Mouse (Mus musculus) hindlimb bud, embryonic 11.5 days (tissue): ENCODE measurements at regions not wholly inside any gene's neighbourhood (a gene's known extent, or its start where the extent isn't known, plus 50 kb on each side); places are given as distances from the start of the nearest gene placed in this dataset.

Experiments
- DNase-seq: peaks from one replicate; pipeline ENCODE4 v3.0.0-alpha.2; 2012; ENCODE audit warnings: low read depth, low spot score; ENCODE audit errors: extremely low spot score

DNA sequence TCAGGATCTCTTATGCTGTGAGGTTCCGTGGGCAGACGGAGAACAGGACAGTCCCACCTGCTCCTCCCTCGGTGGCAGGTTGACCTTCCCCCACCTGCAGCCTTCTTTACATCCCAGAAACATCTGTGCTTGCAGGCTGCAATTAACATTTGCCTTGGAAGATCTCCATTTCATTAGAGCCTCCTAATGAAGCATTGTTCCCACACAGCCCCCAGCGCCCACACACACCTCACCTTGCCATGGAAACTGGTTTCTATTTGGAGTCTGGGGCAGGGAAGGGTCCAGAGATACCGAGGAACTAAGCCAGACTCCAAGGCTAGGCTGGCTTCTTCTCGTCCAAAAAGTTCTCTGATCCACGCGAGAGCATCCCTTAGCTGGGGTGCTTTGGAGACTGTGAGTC, 56.6 kb upstream of the Rpl38 start:
- DNase-seq = no peak

DNA sequence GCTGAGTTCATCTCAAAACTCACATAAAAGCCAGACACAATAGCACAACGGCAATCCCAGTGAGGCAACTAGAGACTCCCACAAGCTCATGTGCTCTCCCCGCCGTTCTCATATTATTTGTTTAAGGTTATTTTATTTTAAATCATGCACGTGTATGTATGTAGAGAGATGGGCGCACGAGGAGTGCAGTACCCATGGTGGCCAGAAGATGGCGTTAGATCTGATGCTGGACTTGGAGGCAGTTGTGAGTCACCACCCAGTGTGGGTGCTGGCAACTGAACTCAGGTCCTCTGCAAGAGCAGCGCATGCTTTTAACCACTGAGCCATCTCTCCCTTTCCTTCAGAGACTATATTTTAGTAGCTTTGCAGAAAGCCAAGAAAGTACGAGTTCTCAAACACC, 60.3 kb upstream of the Rpl38 start:
- no peak for DNase-seq

DNA sequence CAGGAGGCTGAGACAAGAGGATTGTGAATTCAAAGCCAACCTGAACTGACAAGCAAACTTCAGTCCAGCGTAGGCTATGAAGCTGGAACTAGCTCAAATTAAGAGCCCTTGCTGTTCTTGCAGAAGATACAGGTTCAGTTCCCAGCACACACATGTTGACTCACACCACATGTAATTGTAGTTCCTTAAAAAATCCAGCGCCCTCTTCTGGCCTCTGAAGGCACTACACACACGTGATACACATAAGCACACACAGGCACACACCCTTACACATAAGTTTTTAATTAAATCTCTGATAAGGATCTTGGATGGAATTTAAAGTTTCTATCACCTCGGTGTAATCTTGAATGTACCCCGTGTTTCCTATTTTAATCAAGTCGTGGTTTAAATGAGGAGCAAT, 65.2 kb upstream of the Rpl38 start:
- DNase-seq = no peak

DNA sequence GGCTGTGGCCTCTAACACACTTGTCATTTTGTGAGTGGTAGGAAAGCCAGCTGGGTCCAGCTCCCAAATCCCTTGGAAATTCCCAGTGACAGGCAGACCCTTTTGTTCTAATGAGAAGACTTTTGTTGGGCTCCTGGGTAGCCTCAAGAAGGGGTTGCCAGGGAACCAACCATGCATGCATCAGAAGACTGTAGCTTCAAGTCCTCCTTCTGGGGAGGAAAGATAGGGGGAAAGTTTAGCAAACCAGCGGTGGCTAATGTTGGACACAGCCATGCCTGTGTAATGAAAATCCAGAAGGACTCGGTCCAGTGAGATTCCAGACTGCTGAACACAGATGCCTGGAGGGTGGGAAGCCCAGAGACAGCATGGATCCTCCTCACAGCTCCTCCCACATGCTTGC, 71.1 kb upstream of the Rpl38 start:
- no peak for DNase-seq

DNA sequence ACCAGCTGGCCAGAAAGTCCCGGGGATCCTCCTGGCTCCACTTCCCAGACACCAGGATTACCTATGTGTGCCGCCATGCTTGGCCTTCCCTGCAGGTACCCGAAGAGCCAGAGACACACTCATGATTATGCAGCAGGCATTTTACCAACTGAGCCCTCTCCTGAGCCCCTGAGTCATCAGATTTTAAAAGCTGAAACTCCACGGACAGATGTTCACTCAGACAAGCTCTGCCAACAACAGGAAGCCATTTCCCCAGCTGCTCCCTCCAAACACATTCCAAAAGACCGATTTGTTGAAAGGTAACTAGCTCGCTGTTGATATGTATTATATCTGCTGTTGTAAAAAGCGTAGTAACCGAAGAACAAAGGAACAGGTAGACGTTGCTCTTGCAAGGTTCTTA, 75.4 kb upstream of the Rpl38 start:
- no peak for DNase-seq

DNA sequence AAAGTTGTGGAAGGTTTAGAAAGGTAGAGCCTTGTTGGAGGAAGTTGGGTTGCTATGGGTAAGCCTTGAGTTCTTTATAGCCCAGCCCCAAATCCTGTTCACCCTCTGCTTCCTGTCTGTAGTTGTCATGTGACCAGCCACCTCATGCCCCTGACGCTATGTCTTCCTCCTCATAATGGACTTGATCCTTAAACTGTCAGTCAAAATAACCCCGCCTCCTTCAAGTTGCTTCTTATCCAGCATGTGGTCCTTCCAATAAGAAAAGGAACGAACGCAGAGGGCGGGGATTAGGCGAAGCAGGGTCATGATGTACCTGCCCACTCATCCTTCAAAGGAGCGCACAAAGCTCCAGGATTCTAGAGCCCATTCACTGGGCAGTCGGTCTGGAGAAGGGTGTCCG, 79.8 kb upstream of the Rpl38 start:
- no peak for DNase-seq

DNA sequence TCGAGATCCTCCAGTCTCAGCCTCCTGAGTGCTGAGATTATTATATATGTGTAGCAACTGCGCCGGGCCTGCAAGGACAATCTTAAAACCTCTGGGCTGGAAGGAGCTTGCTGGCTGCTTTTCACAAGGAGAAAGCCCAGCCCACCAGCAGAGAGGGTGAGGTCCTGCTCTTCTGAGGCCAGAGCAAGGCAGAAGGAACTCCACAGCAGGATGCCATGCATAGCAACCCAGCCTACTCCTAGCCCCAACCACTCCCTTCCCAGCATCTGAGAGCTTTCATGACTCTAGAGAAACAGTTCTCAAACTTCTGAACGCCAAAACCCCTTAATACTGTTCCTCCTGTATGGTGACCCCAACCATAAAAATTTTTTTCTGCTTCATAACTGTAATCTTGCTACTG, 80.3 kb upstream of the Rpl38 start:
- no peak for DNase-seq

DNA sequence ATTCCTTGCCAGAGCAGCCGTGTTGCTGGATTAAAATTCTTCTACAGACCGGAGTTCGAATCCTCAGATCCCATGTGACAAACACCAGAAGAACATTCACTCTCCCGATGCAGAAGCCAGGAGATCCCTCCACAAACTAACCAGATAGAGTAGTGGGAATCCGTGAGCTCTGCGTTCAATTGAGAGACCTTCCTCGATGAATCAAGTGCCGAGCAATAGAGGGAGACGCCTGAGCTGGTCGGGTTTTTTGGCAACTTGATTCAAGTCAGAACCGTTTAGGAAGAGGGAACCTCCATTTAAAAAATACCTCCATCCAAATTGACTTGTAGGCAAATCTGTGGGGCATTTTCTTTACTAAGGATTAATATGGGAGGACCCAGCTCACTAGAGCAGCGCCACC, 81.9 kb upstream of the Rpl38 start:
- no peak for DNase-seq

DNA sequence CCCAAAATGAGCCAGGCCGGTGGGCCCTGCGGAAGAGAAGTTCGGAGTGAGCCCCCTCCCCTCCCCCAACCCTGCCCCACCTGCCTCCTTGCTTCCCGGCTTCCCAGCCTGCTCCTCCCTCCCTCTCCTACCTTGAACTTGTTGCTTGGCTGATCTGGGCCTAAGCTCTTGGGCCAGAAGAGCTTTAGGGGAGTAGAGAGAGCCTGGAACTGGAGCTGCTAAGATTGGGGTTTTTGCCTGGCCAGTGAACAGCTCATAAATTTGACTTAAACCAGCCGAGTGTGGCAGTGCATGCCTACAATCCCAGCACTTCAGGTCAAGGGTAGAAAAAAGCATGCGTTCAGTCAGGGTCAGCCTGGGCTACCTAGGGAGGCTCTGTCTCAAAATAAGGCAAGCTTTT, 83.5 kb upstream of the Rpl38 start:
- DNase-seq = no peak

DNA sequence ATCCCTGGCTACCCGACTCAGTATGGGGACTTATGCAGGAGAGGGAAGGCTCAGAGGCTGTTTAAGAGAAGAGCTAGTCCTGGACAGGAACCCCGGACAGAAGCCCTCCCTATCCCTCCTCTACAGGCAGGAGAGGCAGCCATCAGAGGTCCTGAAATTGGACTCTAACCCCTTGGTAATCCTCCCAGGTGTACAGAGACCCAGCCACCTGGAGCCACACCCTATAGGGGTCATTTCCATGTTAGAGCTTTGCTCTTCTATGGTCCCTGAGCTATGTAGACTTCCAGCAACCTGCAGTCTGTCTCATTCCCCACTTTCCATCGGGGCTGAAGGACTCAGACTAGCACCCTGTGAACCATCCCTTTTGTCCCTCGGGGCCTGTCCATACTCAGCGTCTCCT, 84.2 kb upstream of the Rpl38 start:
- DNase-seq = no peak

DNA sequence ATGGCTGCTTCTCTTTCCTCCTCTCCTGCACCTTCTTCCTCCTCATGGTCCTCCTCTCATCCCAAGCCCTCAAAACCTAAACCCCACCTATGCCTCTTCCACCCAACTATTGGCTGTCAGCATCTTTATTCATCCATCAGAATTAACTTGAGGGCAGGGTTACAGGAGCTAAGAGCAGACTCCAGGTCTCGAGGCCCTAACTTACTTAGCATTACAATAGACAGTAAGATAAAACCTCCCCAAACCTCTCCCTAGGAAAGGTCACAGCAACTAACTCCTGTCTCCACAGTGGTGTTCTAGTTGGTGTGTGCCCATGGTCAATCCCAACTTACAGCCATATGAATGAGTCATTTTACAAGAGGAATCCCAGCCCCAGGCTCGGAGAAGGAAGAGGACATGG, 88.3 kb upstream of the Rpl38 start:
- DNase-seq = no peak

DNA sequence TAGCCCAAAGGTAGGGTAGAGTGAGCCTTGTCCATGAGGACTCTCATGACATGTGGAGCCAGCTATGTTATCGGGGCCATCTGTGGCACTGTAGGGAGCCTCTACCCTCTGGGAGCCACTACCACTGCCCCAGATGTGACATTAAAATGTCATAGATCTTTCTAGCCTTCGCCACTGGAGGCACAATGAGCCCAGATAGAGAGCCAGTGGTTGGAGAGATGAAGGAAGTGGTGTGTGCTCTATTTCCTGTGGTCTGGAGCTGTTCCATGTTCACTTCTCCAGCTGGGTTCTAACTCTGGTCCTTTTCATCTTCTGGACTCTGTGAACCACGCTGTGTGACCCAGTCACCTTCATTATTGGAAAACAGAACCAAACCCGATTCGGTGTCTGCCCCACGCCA, 89.8 kb upstream of the Rpl38 start:
- DNase-seq = no peak

DNA sequence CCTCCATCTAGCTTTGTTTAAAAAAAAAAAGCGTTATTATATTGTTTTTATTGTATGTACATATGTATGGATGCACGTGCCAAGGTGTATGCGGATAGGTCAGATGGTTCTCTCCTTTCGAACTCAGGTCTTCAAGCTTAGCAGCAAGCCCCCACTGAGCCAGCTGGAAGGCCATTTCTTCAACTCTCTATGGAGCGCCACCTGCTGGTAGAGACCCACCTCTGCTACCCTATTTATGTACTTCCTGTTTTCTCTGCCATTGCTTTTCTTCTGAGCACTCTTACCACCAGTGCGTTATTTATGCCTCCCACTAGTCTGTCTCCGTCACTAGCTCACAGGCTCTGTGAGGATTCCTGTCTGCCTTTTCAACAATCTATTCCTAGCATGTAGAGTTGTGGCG, 91.5 kb upstream of the Rpl38 start:
- DNase-seq = no peak

DNA sequence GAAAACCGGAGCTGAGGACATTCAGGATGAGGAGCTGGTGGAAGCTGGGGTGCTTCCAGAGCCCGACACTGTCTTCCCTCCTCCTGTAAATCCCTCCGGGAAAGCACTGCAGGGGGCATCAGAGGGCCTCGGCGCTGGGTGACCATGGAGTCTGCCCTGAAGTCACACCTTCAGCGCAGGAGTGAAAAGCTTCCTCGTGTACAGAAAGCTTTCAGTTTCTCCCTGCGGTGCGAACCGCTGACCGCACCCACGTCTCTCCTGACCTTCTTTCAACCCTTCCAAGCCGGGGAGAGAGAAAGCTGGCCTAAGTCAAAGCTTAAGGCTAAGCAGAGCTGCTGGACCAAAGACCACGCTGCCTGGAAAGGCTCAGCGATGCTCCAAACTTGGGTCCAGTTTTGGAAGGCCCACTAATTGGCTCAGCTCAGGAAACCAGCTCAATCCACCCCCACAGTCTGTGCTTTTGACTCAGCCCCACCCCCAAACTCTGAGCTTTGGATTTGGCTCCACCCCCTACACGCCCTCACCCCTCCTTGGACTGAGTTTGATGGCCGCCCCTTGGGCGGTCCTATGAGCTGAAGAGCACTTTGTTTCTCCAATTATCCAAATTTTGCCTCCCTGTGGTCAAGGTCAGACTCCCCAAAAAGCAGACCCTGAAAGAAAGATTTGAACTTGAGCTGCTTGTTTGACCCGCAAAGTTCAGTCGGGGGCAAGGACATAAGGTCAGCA, 97.0 kb upstream of the Rpl38 start:
- no peak for DNase-seq

DNA sequence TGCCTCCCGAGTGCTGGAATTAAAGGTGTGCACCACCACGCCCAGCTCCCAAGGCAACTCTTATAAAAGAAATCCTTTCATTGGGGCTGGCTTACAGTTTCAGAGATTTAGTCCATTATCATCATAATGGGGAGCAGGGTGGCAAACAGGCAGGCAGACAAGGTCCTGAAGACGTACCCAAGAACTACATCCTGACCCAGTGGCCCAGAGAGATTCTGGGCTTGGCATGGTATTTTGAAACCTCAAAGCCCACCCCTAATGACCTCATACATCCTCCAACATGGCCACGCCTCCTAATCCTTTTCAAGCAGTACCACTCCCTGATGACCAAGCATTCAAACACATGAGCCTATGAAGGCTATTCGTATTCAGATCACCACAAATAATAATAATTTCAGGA, 98.2 kb upstream of the Rpl38 start:
- DNase-seq = no peak

DNA sequence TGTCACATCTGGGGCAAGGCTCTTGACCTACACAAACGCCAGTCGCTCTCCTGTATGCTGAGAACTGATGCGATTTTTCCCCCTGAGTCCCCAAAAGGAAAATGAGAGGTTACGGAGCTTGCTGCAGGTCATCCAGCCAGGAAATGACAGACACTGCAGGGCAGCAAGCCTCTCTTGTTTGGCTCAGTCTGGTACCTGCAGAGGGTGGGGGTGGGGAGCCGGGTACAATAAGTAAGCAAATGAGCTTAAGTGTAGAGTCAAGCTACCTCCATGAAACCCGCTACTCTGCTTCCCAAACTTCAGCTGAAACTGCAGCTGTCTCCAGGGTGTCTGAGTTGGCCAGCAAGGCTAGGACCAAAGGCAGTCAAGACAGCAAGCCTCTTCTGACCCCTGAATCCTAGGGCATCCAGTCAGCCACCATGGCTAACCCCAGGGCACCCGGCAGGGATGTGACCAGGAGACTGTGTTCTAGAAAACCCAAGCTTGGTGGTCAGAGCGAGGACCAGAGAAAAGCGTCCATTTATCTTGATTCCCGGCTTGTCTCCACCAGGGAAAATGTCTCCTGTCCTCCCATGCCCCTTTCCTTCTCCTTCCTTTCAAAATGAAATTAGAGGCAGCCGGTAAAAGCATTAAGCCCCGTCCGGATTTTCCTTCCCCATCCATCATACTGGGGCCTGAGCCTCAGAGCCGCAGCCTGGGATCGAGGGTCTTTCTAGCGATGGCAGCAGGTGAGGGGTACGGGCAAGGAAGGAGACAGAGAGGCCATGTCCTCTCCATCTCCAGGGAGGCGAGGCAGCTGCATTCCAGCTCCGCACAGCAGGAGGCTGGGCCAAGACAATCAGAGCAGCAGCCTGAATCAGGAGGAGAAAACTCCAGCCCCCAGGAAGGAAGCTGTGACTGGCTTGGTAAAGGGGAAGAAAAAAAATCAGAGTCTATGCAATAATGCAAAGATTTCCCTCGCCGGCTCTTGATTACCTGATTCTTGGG, 100.2 kb upstream of the Rpl38 start:
- DNase-seq = no peak

DNA sequence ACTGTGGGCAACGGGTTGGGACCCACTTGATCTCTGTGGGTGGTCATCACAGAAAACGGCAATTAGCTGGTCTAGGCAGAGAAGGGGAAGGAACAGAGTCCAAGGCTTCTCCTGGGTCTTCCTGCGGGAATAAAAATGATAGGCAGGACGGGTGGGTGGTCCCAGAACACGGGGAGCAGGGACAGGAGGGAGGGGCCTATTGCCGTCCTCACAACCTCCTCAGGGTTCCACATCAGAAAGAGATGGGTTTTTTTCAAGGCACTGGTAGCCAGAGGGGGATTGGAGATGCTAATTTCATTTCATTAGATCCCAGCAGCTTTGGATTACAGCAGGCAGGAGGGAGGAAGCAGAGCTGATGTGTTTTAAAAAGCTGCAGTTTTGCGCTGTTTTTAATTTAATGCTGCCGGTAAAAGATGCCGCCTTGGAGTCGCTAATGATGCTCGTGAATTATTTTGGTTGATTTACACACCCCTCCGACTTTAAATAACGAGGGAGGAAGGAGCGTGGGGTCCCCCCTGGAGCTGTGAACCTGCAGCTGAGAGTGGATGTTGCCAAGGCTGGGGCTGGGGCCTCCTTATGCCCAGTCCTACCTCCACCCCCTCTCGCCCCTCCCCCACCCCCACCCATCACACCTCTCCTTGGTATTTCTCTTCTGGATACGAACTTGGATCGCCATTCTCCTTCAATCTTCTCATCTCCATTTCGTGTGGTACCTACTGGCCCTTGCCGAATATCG, 101.1 kb upstream of the Rpl38 start:
- no peak for DNase-seq

DNA sequence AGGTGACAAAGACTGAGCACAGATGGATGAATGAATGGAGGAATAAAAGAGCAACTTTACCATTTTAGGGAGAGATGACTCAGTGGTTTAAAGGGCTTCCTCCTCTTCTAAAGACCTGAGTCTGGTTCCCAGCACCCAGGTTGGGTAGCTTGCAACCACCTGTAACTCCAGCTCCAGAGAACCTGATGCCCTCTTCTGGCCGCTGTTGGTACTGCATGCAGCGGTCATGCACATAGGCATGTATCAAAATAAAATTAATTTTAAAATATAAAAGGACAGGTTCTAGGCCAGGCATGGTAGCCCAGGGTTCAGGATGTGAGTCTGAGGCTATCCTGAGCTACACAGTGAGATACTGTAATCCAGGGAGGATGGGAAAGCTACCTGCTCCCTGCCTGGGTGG, 103.4 kb upstream of the Rpl38 start:
- DNase-seq = no peak

DNA sequence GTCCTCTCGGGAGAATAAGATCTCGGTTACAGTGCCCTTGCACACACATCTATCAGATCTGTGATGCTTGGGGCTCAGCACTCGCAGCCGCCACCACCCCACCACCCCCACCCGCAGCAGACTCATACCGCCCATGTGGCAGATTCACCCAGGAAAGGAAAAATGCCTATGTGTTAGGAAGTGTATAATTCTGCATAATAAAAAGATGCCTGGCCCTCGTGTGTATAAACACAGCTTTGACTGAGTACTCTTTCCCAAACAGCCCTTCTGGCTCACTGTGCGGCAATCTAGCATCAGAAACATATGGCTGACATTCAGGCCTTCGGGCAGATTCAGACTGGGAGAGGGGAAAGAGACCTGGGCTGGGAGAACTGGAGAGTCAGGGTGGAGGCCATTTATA, 105.2 kb upstream of the Rpl38 start:
- no peak for DNase-seq

DNA sequence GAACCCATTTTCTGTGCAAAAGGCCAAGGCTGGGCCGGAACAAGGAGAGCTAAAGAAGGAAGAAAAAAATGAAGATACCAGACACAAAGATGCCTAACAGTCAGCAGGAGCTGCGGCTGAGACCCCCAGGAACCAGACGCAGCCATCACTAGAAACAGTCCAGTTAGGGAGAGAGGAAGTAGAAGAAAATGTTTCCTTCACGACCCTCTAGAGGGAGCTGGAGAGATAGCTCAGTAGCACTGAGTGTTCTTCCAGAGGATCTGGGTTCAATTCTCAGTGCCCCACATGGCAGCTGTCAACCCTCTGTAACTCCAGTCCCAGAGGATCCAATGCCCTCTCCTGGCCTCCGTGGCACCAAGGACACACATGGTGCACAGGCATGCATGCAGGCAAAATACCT, 113.7 kb upstream of the Rpl38 start:
- DNase-seq = no peak

DNA sequence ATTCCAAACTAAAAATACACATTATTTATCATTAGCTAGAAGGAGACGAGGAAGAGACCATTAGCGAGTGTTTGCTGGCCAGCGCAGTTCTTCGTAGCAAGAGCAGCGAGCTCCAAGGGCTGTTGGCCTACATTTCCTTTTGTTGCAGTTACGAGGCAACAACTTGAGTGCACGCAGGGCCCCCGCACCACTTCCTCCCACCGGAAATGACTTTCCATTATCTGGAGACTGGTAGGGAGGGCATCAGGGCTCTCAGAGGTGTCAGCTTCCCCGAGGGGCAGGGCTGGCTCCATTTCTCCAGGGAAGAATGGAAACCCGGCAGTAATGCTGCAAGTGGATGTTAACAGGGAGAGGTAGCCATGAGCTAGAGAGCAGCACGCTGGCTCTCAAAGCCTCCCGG, 114.3 kb upstream of the Rpl38 start:
- no peak for DNase-seq

DNA sequence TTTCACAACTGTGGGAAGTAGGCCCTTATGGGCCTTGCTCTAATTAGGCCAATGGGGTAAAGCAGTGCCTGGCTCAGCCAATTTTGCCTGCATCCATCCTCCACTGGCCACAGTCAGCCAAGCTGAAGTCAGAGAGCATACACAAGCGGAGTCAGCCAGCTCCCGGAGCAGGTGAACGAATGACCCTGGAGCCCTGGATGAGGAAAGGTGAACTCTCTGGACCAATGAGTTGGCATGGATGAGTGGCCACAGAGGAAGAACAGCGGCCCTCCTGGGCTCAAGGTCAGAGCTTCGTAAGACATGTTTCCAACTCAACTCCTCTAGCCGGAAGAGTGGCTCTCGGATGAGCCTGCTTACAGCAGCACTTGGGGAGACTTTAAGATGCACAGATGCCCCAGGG, 116.1 kb upstream of the Rpl38 start:
- DNase-seq = no peak
